Mouse (Mus musculus): ENCODE data around the gene Epc2.

GRCm38 (mm10) chr2:49600021-49600681, 148.9 kb downstream of the Epc2 start:
- TF ChIP-seq CTCF (IDR thresholded peaks at IDR 0.05; ENCODE audit: insufficient read depth, low read depth, low read length) = no peak
- no peak for TF ChIP-seq POLR2A (IDR thresholded peaks at IDR 0.05; ENCODE audit: insufficient read depth, low read depth, low read length)
